Mouse (Mus musculus) bone marrow, adult 2 months (tissue): ENCODE results near the gene Gm884.

Experiments
- CTCF ChIP-seq: fragments of 200-500 bp; IDR thresholded peaks from 2 replicates; pipeline ENCODE4 v1.5.1; 2011; ENCODE audit warnings: low read length, control low read depth; ENCODE audit not compliant: control insufficient read depth, insufficient read depth
- POLR2A ChIP-seq: fragments of 200-500 bp; IDR thresholded peaks from 2 replicates; pipeline ENCODE4 v1.6.1; 2011; ENCODE audit warnings: low read depth, mild to moderate bottlenecking, control low read depth, low read length, borderline replicate concordance; ENCODE audit not compliant: control insufficient read depth

- no peak for TF ChIP-seq POLR2A
- no peak for TF ChIP-seq CTCF
These were observed 40.9 kb upstream of the Gm884 start for GRCm38 (mm10) chr11:103661863-103662262.
